Mouse (Mus musculus) urinary bladder, postnatal 25 days (tissue): ENCODE results near the gene Asb11.

Experiments
- DNase-seq: peaks from one replicate; pipeline ENCODE4 v3.0.0; 2022; ENCODE audit warnings: low spot score

Gene Asb11

DNA sequence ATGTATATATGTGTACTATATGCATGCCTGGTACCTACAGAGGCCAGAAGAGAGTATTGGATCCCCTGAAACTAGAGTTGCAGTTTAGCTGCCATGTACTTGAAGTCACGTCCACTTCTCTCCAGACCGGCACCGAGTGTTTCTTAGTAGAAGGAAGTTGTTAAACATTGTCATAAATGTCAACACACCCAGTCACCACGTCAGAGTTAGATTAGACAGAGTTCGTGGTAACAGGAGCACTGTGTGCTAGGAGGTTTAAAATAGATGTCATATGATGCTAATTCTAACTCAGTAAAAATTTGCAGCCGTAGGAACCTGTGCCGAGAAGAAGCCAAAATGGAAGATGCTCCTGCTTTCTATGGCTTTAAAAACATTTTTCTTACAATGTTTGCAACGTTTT lies at the start of gene Asb11:
Asb11 (plus strand) TSS at position 286 of the 400 bp plus-strand sequence.
- DNase-seq: no peak

DNA sequence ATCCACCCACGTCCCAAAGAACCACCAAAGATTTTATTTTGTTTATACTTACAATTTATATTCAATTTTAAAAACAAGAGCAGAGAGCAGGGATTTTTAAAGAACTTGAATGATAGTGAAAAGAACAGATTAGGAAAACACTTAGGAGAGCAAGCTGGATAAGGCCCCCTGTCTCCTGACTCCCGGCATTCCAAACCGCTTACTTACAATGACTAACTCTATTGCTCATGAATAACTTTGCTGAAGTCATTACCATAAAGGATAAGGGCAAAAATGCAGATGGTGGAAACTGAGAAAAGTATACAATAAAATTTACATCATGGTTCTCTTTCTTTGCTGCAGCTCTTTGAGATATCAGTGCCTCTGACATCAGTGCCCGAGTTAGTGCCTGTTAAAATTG lies 42.7 kb upstream of the Asb11 start:
- DNase-seq: no peak

DNA sequence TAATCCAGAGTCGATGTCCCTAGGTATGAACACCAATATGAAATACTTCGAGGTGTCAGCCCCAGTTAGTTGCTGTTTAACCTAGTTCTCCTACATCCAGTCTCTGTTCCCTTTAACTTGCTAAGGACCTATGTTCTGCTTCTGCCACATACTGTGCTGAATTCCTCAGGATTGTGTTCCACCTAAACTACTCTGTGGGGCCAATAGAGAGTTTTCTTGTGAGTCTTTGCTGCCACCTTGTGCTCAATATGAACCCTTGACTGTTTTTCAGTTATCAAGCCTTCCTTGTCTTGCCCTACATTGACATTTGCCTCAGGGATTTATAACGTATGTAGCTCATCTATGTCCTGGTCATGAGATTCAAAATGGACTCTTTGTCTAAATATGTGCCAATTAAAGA lies 38.3 kb upstream of the Asb11 start:
- no peak for DNase-seq

DNA sequence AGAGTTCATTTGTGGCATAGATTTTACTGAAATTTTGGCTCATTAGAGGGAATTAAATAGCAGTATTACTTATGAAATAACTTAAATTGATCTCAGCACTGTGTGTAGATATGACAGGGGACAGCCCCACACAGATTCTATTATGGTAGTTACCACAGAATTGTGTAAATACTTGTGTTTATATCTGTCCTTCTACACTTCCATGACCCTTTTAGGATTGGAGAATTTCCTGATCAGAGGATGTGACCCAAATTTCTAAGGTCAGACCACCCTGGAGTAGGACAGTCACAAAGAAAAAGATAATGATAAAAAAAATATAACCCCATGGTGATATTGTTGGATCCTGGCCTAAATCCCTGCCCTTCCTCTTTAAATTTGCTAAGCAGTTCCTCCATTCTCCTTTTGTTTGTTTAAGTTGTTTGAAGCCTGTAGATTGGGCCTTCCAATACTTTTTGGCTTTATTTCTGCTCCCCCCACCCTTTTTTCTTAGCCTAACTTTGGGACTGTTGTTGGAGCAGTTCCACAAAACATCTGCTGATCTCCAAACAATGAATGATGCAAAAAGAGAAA lies 31.6 kb upstream of the Asb11 start:
- DNase-seq: no peak

DNA sequence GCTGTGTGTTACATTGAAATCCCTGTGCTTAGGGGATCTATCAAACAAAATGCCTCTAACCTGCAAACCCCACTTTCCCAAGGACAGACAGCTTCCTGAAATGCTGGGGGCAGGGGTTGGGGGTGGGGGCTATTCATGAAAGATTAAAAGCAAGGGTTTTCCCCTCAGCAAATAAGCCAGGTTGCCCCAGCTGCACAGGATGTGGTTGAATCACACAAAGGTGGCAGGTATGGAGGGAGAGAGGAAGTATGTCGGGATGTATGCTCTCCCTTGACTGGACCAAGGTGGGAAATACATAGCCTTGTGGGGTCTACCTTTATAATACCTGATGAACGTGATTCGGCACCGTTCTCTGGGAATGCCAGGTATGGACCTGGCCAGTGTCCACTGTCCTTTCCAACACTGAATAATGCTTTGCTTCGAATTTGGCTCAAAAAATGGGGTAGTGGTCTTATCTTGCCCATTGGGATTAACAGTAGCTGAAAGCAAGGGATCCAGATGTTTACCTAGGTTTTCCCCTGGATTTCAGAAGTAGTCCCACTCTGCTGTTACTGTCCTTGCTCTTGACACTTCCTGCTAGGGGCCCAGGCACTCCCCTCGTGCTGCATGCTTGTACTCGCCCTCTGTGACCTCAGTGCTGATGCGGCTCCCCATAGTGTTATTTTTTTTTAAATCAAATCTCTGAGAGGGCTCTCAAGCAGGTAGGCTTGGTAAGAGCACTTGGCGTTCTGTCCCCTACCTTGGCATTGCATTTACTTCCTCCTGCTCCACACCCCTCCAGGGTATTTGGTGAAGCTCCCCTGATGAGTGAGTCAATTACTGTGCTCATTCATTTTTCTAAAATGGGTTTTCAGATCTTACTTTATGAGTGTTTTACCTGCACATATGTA lies 30.4 kb upstream of the Asb11 start:
- no peak for DNase-seq

DNA sequence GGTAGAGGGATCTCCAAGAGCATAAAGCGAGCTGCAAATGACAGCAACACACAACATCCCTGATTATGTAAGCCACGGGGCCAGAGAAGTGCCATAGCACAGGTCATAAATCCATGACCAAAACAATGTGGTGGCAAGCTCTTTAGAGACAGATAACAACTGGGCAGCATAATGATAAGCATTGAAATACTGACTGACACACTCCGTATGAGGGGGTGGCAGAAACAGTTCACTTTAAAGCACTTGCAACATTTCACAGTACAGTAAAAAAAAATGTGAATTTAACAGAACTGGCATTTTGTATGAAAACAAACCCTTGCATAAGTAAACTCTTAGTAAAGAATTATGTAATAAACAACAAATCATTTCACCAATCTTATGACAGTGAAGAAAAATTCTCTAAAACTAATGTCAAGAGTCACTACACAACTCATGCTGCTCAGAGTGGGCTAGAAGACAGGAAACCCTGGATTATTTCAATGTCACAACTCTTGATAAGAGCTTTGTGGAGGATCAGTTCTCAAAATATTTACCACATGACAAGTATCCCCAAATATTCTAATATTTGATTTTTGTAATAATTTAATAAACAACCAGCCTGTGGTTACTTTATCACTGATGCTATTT lies 28.4 kb upstream of the Asb11 start:
- DNase-seq: no peak

DNA sequence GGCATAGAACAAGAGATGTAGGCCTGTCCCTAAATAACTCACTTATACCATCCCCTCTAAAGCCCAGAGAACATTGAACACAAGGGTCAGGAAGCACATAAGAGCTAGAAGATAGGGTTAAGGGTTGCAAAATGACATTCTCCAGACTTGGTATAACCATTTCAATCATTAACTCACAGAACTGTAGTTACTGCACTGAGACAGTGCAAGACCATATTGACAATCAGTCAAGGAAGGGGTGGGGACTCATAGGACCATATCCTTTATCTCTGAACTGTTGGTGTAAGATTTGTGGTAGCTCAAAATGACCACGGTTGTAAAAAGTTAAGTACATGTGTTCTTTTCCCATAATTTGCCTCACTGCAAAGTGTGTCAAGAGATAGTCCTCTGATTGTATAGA lies 26.2 kb upstream of the Asb11 start:
- no peak for DNase-seq

DNA sequence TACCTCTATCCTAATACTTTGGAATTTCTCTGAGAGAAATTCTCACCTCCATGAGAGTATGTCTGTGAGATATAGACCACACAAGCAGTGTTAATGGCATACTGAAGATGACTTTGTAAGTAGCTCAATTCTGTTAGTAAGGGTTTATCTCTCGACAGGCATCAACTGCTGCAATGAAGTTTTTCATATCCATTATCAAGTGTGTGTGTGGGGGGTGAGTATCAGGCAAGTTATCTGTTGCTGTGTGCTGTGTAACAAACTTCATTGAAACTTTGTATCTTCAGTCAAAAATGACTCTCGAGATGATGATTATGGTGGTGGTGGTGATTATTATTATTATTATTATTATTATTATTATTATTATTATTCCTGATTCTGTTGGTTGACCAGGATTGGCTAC lies 20.0 kb upstream of the Asb11 start:
- no peak for DNase-seq

DNA sequence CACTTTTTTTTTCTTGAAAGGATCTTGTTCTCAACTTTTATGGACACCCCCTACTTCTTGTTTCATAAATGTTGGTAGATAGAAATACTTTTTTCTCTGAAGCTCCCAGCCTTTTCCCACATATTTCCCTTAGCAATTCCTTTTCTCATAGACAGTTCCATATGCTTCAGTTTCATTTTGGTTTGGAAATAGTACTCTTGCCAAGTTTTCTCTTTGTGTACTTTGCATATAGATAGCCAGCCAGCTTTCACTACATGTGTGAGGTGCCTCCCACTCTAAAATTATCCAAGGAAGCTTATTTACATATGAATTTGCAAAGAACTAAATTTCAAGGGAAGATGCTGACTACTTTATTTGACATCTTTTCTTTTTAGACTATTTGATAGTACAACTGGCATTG lies 18.8 kb upstream of the Asb11 start:
- DNase-seq: no peak

DNA sequence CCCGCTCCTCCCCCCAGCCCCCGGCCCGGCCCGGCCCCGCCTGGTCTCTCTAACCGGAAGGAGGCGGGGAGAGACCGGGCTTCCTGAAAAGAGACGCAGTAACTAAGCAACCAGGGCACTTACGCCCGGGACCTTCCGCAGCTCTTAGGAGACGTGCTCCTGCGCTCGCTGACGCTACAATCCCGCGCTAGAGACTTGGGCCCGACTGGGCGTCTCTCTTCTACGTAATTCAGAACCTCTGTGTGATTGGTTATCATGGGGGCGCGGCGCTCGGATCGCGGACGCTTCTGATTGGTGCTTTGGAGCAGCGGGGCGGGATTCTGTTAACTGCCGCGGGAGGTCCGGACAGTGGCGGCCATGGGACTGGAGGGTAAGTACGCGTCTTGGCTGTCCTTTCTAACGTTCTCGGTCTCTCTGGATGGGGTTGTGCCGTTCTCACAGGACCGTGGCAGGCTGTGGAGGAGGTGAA lies 17.3 kb upstream of the Asb11 start, which contains the start of gene Piga:
Piga (plus strand) TSS at position 317 of the 469 bp plus-strand sequence.
- DNase-seq: peak; percentile 62

DNA sequence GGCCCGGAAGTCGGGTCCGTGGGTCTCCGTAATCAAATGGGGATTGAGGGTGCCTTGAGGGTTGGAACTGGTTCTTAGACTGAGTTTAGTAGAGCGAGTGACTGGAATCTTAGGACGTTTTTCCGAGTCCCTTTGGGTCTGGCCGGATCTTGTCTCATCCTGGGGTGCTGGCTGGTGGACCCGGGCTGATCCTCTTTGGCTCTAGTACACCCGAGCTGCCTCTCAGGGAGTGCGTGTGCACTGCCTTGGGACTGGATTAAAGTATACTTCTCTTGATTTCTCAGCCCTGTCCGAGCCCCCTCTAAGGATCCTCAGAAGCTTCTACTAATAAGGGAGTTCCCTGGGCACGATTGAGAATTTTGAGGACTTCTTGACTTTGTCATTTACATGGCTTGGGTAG lies 16.8 kb upstream of the Asb11 start:
- no peak for DNase-seq

DNA sequence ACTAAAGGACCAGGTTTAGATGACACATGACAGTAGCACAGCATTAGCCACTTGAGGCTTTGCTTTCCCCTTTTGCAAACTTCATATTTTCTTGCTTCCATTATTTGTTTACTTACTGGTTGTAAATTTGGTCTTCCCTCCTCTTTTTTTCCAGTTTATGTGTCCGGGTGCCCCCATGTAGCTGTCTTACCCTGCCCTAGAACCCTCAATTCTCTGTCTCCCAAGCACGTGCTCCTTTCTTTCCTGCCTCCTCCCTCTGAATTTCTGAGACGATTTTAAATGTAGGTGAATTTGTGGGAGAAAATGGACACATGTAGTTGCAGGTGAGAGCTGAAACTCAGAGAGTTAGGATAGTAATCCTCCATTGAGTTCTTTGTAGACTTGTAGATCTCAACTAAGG lies 16.3 kb upstream of the Asb11 start:
- DNase-seq: no peak

DNA sequence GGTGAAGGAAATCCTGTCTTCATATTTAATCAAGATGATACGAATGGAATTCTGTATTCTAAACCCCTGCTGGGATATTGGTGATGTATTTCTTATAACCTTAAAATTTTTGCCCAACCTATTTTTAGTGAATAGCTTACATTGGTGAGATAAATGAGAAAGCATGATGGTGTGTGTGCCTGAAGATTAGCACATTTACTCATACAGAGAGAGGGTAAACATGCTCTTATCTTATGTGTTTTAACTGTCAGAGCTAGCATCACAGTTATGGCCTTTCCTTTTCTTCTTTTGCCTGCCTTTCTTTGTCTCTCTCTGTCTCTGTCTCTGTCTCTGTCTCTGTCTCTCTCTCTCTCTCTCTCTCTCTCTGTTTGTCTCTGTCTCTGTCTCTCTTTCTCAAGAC lies 12.0 kb upstream of the Asb11 start:
- DNase-seq: no peak

DNA sequence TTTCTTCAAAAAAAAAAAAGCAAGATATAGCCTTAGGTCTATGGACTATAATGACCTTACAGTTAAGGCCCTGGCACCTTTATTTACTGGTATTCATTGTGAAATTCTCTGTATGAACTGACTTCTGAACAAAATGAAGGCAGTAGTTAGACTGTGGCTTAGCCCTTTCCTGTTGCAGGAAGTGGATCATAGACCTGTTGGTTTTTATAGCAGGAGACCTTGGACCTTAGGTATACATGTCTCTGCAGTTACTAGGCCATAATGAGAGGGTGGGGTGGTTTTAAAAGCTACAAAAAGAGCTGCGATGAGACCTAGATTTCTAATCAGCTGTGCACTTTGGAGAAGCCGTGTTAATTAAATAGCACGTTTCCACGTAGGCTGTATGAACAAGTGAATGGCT lies 9.5 kb upstream of the Asb11 start:
- no peak for DNase-seq

DNA sequence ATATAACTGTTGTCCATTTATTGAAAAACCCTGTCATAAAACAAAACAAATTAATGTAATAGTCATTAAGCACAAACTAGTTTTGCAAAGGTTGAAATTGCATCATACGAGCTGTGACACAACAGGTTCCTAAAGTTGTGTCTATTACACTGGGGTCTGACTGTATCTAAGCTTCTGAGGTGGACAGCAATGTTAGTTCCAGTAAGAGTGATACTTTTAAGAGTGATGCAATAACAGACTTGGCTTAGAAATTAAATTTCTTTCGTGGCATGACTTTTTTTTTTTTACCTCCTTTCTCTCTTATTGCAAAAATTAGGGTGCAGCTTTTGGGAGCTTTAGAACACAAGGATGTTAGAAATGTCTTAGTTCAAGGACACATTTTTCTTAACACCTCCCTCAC lies 8.6 kb upstream of the Asb11 start:
- DNase-seq: no peak

DNA sequence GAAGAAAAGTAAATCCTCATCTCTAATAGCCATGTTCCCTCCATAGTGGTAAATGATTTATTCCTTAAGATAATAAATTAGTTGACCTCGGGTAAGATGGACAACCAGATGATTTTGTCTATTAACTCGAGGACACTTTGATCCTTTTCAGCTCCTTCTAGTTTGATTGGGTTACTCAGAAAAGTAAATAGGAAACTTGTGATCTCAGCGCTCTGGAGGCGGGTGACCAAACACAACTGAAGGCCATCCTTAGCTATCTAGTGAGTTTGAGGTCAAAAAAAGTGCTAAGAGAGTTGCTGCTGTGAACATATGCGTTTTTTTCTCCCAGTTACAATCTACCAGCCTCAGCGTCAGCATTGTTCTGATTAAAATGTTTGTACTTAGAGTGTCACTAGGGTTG lies 6.2 kb upstream of the Asb11 start:
- no peak for DNase-seq

DNA sequence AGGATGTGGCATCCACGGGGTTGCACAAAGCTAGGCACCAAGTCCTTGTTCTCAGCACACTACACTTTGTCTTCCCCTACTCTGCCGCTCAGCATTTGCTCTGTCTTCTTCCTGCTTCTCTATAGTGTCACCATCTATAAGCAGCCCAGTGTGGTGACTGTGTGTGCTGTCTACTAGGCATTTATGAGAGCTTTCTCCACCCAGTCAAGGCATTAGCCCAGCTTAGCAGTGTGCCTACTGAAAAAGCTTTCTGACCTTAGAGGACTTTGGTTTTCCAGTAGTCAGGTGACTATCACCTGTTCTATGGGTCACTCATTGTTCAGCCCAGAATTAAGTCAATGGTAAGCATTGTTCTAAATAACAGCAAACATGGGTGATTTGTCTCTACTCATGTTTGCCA lies 5.7 kb upstream of the Asb11 start:
- no peak for DNase-seq

DNA sequence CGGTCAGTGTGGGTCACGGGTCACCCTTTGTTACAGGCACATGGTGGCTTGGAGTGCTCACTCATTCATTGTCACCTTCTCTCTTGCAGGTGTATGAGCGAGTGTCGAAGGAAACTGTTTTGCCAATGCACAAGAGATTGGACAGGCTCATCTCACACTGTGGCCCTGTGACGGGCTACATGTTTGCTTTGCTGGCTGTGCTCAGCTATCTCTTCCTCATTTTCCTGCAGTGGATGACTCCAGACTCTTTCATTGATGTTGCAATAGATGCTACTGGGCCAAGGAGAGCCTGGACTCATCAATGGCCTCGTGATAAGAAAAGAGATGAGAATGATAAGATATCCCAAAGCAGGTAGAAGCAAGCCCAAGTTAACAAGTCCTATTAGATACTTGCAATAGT lies 5.3 kb upstream of the Asb11 start:
- DNase-seq: no peak

DNA sequence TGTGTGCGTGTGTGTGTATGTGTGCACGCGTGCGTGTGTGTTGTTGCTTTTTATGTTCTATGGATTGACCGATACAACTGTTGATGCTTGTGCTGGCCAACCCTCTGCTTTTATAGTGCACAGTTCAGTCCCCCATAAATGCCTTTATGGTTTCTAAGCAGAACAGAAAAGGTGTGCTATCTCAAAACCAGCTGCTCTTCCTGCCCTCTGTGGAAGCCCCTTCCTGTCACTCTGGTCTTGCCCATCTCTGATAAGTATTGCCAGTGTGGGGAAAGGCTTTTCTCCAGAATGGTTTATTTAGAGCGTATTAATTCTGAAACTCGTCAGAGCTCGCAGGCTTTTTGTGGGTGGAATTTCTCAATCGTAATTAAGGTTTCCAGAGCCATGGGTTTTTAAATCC lies 4.1 kb upstream of the Asb11 start:
- no peak for DNase-seq

DNA sequence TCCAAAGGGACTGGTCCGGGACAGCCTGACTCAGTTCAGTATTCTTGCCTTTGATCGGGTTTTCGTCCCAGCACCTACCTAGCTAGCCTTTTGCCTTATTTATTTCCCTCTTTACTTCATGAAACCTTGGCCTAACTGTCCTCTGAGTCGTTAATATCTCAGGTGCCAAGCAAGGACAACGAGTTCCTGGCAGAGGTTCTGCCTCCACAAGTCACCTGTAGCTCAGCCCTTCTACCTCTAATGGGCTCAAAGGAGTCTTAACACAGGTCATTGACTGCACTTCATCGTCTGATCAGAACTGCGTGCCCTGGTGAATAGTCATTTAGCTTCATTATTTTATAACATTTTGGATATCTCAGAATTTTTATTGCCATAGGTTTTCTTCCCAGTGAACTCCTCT lies 2.7 kb downstream of the Asb11 start:
- DNase-seq: no peak

DNA sequence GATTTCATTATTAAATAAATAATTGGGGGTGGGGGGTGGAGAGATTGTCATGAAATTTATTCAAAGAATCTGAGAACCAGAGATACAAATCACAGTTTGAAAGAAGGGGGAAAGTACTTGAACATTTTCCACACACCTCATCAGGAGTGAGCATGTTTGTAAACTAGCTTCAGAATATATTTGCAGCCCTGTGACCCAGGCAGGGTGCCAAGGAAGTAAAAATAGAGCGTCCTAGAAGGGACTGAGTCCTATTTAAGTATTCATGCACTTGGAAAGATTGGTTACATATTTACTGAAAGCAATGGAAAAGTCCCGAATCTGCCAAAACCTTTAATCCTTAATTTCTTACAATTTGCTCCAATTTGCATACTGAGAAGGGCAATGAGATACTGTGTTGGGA lies 3.3 kb downstream of the Asb11 start:
- DNase-seq: no peak

DNA sequence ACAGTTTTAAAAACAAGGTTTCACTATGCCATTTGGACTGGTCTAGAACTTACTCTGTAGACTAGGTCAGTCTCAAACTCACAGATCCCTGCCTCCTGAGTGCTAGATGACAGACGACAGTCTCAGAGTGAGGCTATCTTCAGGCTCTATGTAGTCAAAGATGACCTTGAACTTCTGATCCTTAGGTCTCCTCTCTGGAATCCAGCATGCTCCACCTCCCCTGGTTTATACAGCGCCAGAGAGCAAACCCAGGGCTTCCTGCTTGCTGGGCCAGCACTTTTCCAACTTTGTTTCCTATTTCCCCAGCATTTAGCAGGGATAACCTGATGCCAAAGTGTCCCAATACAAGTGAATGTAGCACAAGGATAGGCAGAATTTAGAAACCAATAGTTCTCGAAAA lies 3.9 kb downstream of the Asb11 start:
- DNase-seq: no peak

DNA sequence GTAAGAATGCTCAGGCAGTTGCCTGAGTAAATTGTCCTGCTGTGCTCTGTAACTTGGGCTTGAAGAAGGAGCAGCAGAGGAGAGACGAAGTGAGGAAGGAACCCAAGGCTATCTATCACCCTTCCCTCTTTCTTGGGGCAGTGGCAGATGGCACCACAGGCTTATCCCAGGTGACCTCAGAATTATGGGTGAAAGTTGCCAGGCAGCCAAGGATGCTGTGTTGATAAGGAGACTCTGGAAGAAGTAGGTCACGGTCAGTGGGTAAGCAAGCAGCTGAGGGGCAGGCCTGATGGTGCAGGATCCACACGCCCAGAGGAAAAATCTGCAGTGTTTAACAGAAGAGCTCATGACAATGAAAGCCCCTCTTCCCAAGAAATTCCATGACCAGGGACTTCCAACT lies 4.5 kb downstream of the Asb11 start:
- DNase-seq: no peak
